Mouse (Mus musculus): Measurements from ENCODE around the gene Nfkb1.

Nfkb1 gene

GRCm38 (mm10) chr3:135631856-135632255 lies 59.5 kb downstream of the Nfkb1 start:
- no peak for DNase-seq (ENCODE audit: low read depth, low spot score)

- DNase-seq (ENCODE audit: low read depth, low spot score): no peak
Measured at GRCm38 (mm10) chr3:135631096-135631457, 60.3 kb downstream of the Nfkb1 start.

- DNase-seq (ENCODE audit: low read depth, low spot score): no peak
Measured at GRCm38 (mm10) chr3:135630430-135631095, 60.8 kb downstream of the Nfkb1 start.

GRCm38 (mm10) chr3:135629830-135630355 lies 61.5 kb downstream of the Nfkb1 start:
- DNase-seq (ENCODE audit: low read depth, low spot score): no peak

GRCm38 (mm10) chr3:135628706-135629169 lies 62.6 kb downstream of the Nfkb1 start:
- no peak for DNase-seq (ENCODE audit: low read depth, low spot score)

- no peak for DNase-seq (ENCODE audit: low read depth, low spot score)
Measured at GRCm38 (mm10) chr3:135628000-135628705, 63.2 kb downstream of the Nfkb1 start.

GRCm38 (mm10) chr3:135625290-135625689 lies 66.1 kb downstream of the Nfkb1 start:
- DNase-seq (ENCODE audit: low read depth, low spot score): no peak

GRCm38 (mm10) chr3:135616730-135617129 lies 74.6 kb downstream of the Nfkb1 start:
- DNase-seq (ENCODE audit: low read depth, low spot score): no peak

- no peak for DNase-seq (ENCODE audit: low read depth, low spot score)
Measured at GRCm38 (mm10) chr3:135614376-135614775, 77.0 kb downstream of the Nfkb1 start.

- peak; percentile 83 for DNase-seq (ENCODE audit: low read depth, low spot score)
Measured at GRCm38 (mm10) chr3:135610221-135610620, 81.1 kb downstream of the Nfkb1 start.

GRCm38 (mm10) chr3:135607660-135608473 lies 83.5 kb downstream of the Nfkb1 start:
- DNase-seq (ENCODE audit: low read depth, low spot score): no peak

GRCm38 (mm10) chr3:135607021-135607420 lies 84.3 kb downstream of the Nfkb1 start:
- no peak for DNase-seq (ENCODE audit: low read depth, low spot score)

GRCm38 (mm10) chr3:135606592-135606991 lies 84.8 kb downstream of the Nfkb1 start:
- DNase-seq (ENCODE audit: low read depth, low spot score): no peak

- no peak for DNase-seq (ENCODE audit: low read depth, low spot score)
Measured at GRCm38 (mm10) chr3:135605474-135605873, 85.9 kb downstream of the Nfkb1 start.

GRCm38 (mm10) chr3:135604626-135605417 lies 86.5 kb downstream of the Nfkb1 start:
- DNase-seq (ENCODE audit: low read depth, low spot score): no peak

- DNase-seq (ENCODE audit: low read depth, low spot score): no peak
Measured at GRCm38 (mm10) chr3:135602731-135603130, 88.6 kb downstream of the Nfkb1 start.

GRCm38 (mm10) chr3:135598355-135598754 lies 93.0 kb downstream of the Nfkb1 start:
- DNase-seq (ENCODE audit: low read depth, low spot score): no peak

GRCm38 (mm10) chr3:135597014-135597413 lies 94.3 kb downstream of the Nfkb1 start:
- DNase-seq (ENCODE audit: low read depth, low spot score): no peak

- DNase-seq (ENCODE audit: low read depth, low spot score): no peak
Measured at GRCm38 (mm10) chr3:135594238-135594917, 97.0 kb downstream of the Nfkb1 start.

GRCm38 (mm10) chr3:135592011-135592410 lies 99.3 kb downstream of the Nfkb1 start:
- no peak for DNase-seq (ENCODE audit: low read depth, low spot score)

GRCm38 (mm10) chr3:135591376-135591775 lies 100.0 kb downstream of the Nfkb1 start:
- DNase-seq (ENCODE audit: low read depth, low spot score): no peak
